Mouse (Mus musculus): ENCODE measurements around the gene Fam198b. TPM values are rescaled to one million over a fixed set of nuclear protein-coding genes. Genes with fewer than 3 reads are reported as not detected.

Gene Fam198b
- total and polyA plus RNA-seq, 2 experiments, result 0.17 to 0.37 TPM

GRCm38 (mm10) chr3:79928409-79928808, 44.1 kb downstream of the Fam198b start:
- Histone ChIP-seq H3K79me2 (ENCODE audit: control insufficient read depth, insufficient read depth, low read length) (no peaks in the 10 kb centered on the region), H3K27me3 (ENCODE audit: control insufficient read depth, insufficient read depth, low read length) (no peaks in the 10 kb centered on the region), H3K36me3 (ENCODE audit: control insufficient read depth, insufficient read depth, low read length) (no peaks in the 10 kb centered on the region), H3K4me1 (ENCODE audit: control insufficient read depth, insufficient read depth, low read length) (no peaks in the 10 kb centered on the region), H3K4me3 (ENCODE audit: insufficient read depth, low read depth, low read length) (no peak overlapping the region), H3K9ac (ENCODE audit: low read depth, low read length) (no peak overlapping the region), H3K27ac (replicated peaks; ENCODE audit: insufficient read depth, low read depth, low read length) (no peak overlapping the region)
- no peak for DNase-seq (ENCODE audit: extremely low read depth, low read depth, low spot score)
- no peak for TF ChIP-seq POLR2A (IDR thresholded peaks at IDR 0.05; ENCODE audit: extremely low read depth, insufficient read depth, low read length)
- no peak for TF ChIP-seq CTCF (IDR thresholded peaks at IDR 0.05; ENCODE audit: low read depth, low read length)
- WGBS, result 75% methylated on average over 5 of the region's 5 CpGs

GRCm38 (mm10) chr3:79930141-79930744, 45.9 kb downstream of the Fam198b start:
- Histone ChIP-seq H3K27ac (replicated peaks; ENCODE audit: insufficient read depth, low read depth, low read length) (no peak overlapping the region), H3K9ac (ENCODE audit: low read depth, low read length) (no peak overlapping the region), H3K36me3 (ENCODE audit: control insufficient read depth, insufficient read depth, low read length) (no peaks in the 10 kb centered on the region), H3K27me3 (ENCODE audit: control insufficient read depth, insufficient read depth, low read length) (no peaks in the 10 kb centered on the region), H3K79me2 (ENCODE audit: control insufficient read depth, insufficient read depth, low read length) (no peaks in the 10 kb centered on the region), H3K4me1 (ENCODE audit: control insufficient read depth, insufficient read depth, low read length) (no peaks in the 10 kb centered on the region), H3K4me3 (ENCODE audit: insufficient read depth, low read depth, low read length) (no peak overlapping the region)
- TF ChIP-seq CTCF (IDR thresholded peaks at IDR 0.05; ENCODE audit: low read depth, low read length) (no peak), POLR2A (IDR thresholded peaks at IDR 0.05; ENCODE audit: extremely low read depth, insufficient read depth, low read length) (no peak)
- no peak for DNase-seq (ENCODE audit: extremely low read depth, low read depth, low spot score)
- WGBS, result 80% methylated on average over 6 of the region's 7 CpGs

DNA sequence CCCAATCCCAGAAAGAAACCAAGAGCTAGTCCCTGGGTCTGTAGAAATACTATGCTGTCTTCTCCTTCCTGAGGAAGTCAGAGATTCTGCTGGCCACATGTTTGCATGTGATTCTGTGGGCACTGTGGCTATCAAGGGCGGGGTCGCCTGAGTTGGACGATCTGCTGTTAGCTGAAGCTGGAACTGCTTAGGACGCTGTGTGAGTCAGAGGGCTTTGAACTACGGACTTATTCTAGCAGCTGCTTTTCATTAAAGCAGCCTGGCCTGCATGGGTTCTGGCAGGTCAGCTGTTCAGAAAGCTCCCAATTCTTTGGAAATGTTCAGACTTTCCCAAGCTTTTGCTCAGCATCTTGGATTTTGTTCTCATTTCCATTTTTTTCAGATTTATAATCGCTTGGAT, 51.9 kb downstream of the Fam198b start:
- 73% methylated on average over 6 of the region's 6 CpGs for WGBS
- Histone ChIP-seq H3K27ac (replicated peaks; ENCODE audit: insufficient read depth, low read depth, low read length) (no peak overlapping the region), H3K79me2 (ENCODE audit: control insufficient read depth, insufficient read depth, low read length) (no peaks in the 10 kb centered on the region), H3K9ac (ENCODE audit: low read depth, low read length) (no peak overlapping the region), H3K4me3 (ENCODE audit: insufficient read depth, low read depth, low read length) (no peak overlapping the region), H3K27me3 (ENCODE audit: control insufficient read depth, insufficient read depth, low read length) (no peaks in the 10 kb centered on the region), H3K36me3 (ENCODE audit: control insufficient read depth, insufficient read depth, low read length) (no peaks in the 10 kb centered on the region), H3K4me1 (ENCODE audit: control insufficient read depth, insufficient read depth, low read length) (no peaks in the 10 kb centered on the region)
- DNase-seq (ENCODE audit: extremely low read depth, low read depth, low spot score), result peak; percentile 4
- TF ChIP-seq POLR2A (IDR thresholded peaks at IDR 0.05; ENCODE audit: extremely low read depth, insufficient read depth, low read length) (no peak), CTCF (IDR thresholded peaks at IDR 0.05; ENCODE audit: low read depth, low read length) (no peak)

GRCm38 (mm10) chr3:79936730-79937447, 52.6 kb downstream of the Fam198b start:
- no peak for TF ChIP-seq POLR2A (IDR thresholded peaks at IDR 0.05; ENCODE audit: extremely low read depth, insufficient read depth, low read length)
- TF ChIP-seq CTCF (IDR thresholded peaks at IDR 0.05; ENCODE audit: low read depth, low read length), result no peak
- WGBS, result 94% methylated on average over 3 of the region's 3 CpGs
- no peak overlapping the region for H3K9ac ChIP-seq (ENCODE audit: low read depth, low read length)
- H3K27ac ChIP-seq (replicated peaks; ENCODE audit: insufficient read depth, low read depth, low read length), result no peak overlapping the region
- H3K4me3 ChIP-seq (ENCODE audit: insufficient read depth, low read depth, low read length), result no peak overlapping the region
- no peaks in the 10 kb centered on the region for H3K79me2 ChIP-seq (ENCODE audit: control insufficient read depth, insufficient read depth, low read length)
- no peak for DNase-seq (ENCODE audit: extremely low read depth, low read depth, low spot score)
- no peaks in the 10 kb centered on the region for H3K36me3 ChIP-seq (ENCODE audit: control insufficient read depth, insufficient read depth, low read length)
- no peaks in the 10 kb centered on the region for H3K4me1 ChIP-seq (ENCODE audit: control insufficient read depth, insufficient read depth, low read length)
- no peaks in the 10 kb centered on the region for H3K27me3 ChIP-seq (ENCODE audit: control insufficient read depth, insufficient read depth, low read length)

GRCm38 (mm10) chr3:79947736-79948135, 63.4 kb downstream of the Fam198b start:
- 68% methylated on average over 1 of the region's 1 CpGs for WGBS
- no peak overlapping the region for H3K27ac ChIP-seq (replicated peaks; ENCODE audit: insufficient read depth, low read depth, low read length)
- peak; percentile 48 for DNase-seq (ENCODE audit: extremely low read depth, low read depth, low spot score)
- H3K79me2 ChIP-seq (ENCODE audit: control insufficient read depth, insufficient read depth, low read length), result no peaks in the 10 kb centered on the region
- H3K9ac ChIP-seq (ENCODE audit: low read depth, low read length), result no peak overlapping the region
- H3K36me3 ChIP-seq (ENCODE audit: control insufficient read depth, insufficient read depth, low read length), result no peaks in the 10 kb centered on the region
- no peaks in the 10 kb centered on the region for H3K4me1 ChIP-seq (ENCODE audit: control insufficient read depth, insufficient read depth, low read length)
- no peak for TF ChIP-seq POLR2A (IDR thresholded peaks at IDR 0.05; ENCODE audit: extremely low read depth, insufficient read depth, low read length)
- no peak for TF ChIP-seq CTCF (IDR thresholded peaks at IDR 0.05; ENCODE audit: low read depth, low read length)
- no peak overlapping the region for H3K4me3 ChIP-seq (ENCODE audit: insufficient read depth, low read depth, low read length)
- H3K27me3 ChIP-seq (ENCODE audit: control insufficient read depth, insufficient read depth, low read length), result no peaks in the 10 kb centered on the region

- WGBS, result 85% methylated on average over 2 of the region's 2 CpGs
- H3K27ac ChIP-seq (replicated peaks; ENCODE audit: insufficient read depth, low read depth, low read length), result no peak overlapping the region
- TF ChIP-seq POLR2A (IDR thresholded peaks at IDR 0.05; ENCODE audit: extremely low read depth, insufficient read depth, low read length) (no peak), CTCF (IDR thresholded peaks at IDR 0.05; ENCODE audit: low read depth, low read length) (no peak)
- DNase-seq (ENCODE audit: extremely low read depth, low read depth, low spot score), result no peak
- peaks cover 3% of the 10 kb centered on the region; the same call in 1 of the 2 replicates for H3K4me1 ChIP-seq (ENCODE audit: control insufficient read depth, insufficient read depth, low read length)
- H3K4me3 ChIP-seq (ENCODE audit: insufficient read depth, low read depth, low read length), result no peak overlapping the region
- no peaks in the 10 kb centered on the region for H3K27me3 ChIP-seq (ENCODE audit: control insufficient read depth, insufficient read depth, low read length)
- no peaks in the 10 kb centered on the region for H3K79me2 ChIP-seq (ENCODE audit: control insufficient read depth, insufficient read depth, low read length)
- H3K36me3 ChIP-seq (ENCODE audit: control insufficient read depth, insufficient read depth, low read length), result no peaks in the 10 kb centered on the region
- H3K9ac ChIP-seq (ENCODE audit: low read depth, low read length), result no peak overlapping the region
These were observed 63.8 kb downstream of the Fam198b start for GRCm38 (mm10) chr3:79948151-79948550.
